Mouse (Mus musculus): Measurements from ENCODE around the gene Hivep3. TPM values are rescaled to one million over a fixed set of nuclear protein-coding genes. Genes with fewer than 3 reads are reported as not detected.

Hivep3 gene
- polyA plus RNA-seq, 1 experiment, result 1.4 TPM

DNA sequence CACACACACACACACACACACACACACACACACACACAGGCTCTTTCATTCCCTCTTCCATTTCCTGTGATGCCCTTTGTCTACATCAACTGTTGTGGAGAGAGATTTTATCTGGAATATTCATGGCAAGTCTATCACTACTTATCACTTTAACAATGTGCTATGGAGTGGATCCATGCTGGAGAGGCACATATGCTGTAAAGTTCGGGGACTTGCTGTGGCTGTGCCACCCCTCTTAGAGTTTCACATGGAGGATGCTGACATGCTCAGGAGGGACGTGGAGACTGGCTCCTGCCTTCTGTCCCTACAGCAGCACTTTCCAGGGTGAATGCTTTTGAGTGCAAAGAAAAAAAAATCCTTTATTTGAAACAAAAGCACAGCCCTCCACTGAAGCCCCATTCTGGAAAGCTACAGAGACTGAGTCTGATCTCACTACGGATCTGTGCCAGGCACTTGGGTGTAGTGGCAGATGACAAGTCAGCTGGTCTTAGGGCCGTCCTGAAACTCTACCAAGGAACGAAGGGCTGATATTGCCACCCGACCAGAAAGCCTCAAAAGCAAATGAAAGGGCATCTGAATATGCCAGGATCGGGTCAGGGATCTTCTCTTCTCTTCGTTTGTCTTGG lies 143.1 kb downstream of the Hivep3 start:
- peaks cover 9% of the 10 kb centered on the region for H3K27me3 ChIP-seq (ENCODE audit: control insufficient read depth, insufficient read depth, insufficient read length)
- H3ac ChIP-seq (ENCODE audit: control insufficient read depth, insufficient read length, low read depth), result no peak overlapping the region
- H3K4me3 ChIP-seq (ENCODE audit: insufficient read depth, poor library complexity, severe bottlenecking), result no peak overlapping the region
- no peaks in the 10 kb centered on the region for H3K79me3 ChIP-seq (ENCODE audit: low read depth)
- H3K79me2 ChIP-seq (ENCODE audit: control insufficient read depth, insufficient read depth), result no peaks in the 10 kb centered on the region
- H3K36me3 ChIP-seq (ENCODE audit: control insufficient read depth, insufficient read depth), result no peaks in the 10 kb centered on the region
- TF ChIP-seq MAX (IDR thresholded peaks at IDR 0.05) (no peak), FOSL1 (IDR thresholded peaks at IDR 0.05; ENCODE audit: insufficient read depth, low read length, poor library complexity, severe bottlenecking) (no peak), USF1 (IDR thresholded peaks at IDR 0.05; ENCODE audit: low read depth) (no peak), MYOD1 (IDR thresholded peaks at IDR 0.05; ENCODE audit: control insufficient read depth, insufficient read length, low read depth) (no peak), CTCF (IDR thresholded peaks at IDR 0.05; ENCODE audit: control insufficient read depth, insufficient read depth, insufficient read length) (no peak)

DNA sequence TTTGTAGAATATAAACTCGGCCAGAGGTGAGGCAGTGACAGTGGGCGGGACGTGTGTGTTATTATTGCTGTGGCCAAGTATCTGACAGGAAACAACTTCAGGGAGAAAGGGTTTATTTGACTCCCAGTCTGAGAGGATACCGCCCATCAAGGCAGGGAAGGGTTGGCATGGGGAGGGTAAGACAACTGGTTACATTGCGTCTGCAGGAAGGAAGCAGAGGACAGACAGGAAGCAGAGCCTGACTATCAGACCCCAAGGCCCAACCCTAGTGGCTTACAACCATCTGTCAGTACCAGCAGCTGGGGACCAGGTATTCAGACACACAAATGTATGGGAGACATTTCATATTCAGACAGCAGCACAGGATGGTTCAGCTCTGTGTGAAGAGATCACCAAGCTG lies 144.6 kb downstream of the Hivep3 start:
- Histone ChIP-seq H3K4me3 (ENCODE audit: insufficient read depth, poor library complexity, severe bottlenecking) (no peak overlapping the region), H3ac (ENCODE audit: control insufficient read depth, insufficient read length, low read depth) (no peak overlapping the region), H3K36me3 (ENCODE audit: control insufficient read depth, insufficient read depth) (no peaks in the 10 kb centered on the region), H3K79me3 (ENCODE audit: low read depth) (no peaks in the 10 kb centered on the region), H3K79me2 (ENCODE audit: control insufficient read depth, insufficient read depth) (no peaks in the 10 kb centered on the region), H3K27me3 (ENCODE audit: control insufficient read depth, insufficient read depth, insufficient read length) (peaks cover 16% of the 10 kb centered on the region)
- TF ChIP-seq MAX (IDR thresholded peaks at IDR 0.05) (no peak), MYOD1 (IDR thresholded peaks at IDR 0.05; ENCODE audit: control insufficient read depth, insufficient read length, low read depth) (no peak), USF1 (IDR thresholded peaks at IDR 0.05; ENCODE audit: low read depth) (no peak), CEBPB (IDR thresholded peaks at IDR 0.05; ENCODE audit: low read depth) (no peak), CTCF (IDR thresholded peaks at IDR 0.05; ENCODE audit: control insufficient read depth, insufficient read depth, insufficient read length) (no peak), FOSL1 (IDR thresholded peaks at IDR 0.05; ENCODE audit: insufficient read depth, low read length, poor library complexity, severe bottlenecking) (no peak), MYOG (IDR thresholded peaks at IDR 0.05; ENCODE audit: control insufficient read depth, extremely low read depth, insufficient read length) (no peak)

DNA sequence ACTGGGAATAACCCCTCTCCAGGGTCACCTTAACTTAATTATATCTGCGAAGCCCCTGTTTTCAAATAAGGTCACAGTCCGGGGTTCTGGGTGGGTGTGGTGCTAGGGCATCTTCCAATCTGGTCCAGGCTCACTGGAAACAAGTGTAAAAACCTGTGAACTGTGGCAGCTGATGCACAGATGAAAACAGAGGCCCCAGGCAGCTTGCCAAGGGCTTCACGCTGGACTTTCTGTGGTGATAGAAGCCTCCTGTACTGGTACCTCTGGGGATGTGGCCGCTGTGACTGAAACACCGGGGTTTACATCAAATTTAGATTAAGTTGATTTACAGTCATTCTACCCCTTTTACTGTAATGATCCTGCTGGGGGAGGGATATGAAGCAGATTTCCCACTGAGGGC lies 146.1 kb downstream of the Hivep3 start:
- H3ac ChIP-seq (ENCODE audit: control insufficient read depth, insufficient read length, low read depth), result no peak overlapping the region
- peaks cover 16% of the 10 kb centered on the region for H3K27me3 ChIP-seq (ENCODE audit: control insufficient read depth, insufficient read depth, insufficient read length)
- no peak overlapping the region for H3K4me3 ChIP-seq (ENCODE audit: insufficient read depth, poor library complexity, severe bottlenecking)
- H3K79me3 ChIP-seq (ENCODE audit: low read depth), result no peaks in the 10 kb centered on the region
- H3K79me2 ChIP-seq (ENCODE audit: control insufficient read depth, insufficient read depth), result no peaks in the 10 kb centered on the region
- H3K36me3 ChIP-seq (ENCODE audit: control insufficient read depth, insufficient read depth), result no peaks in the 10 kb centered on the region
- TF ChIP-seq CEBPB (IDR thresholded peaks at IDR 0.05; ENCODE audit: low read depth) (no peak), MAX (IDR thresholded peaks at IDR 0.05) (no peak), MYOD1 (IDR thresholded peaks at IDR 0.05; ENCODE audit: control insufficient read depth, insufficient read length, low read depth) (no peak), CTCF (IDR thresholded peaks at IDR 0.05; ENCODE audit: control insufficient read depth, insufficient read depth, insufficient read length) (no peak), MYOG (IDR thresholded peaks at IDR 0.05; ENCODE audit: control insufficient read depth, extremely low read depth, insufficient read length) (no peak), USF1 (IDR thresholded peaks at IDR 0.05; ENCODE audit: low read depth) (no peak), FOSL1 (IDR thresholded peaks at IDR 0.05; ENCODE audit: insufficient read depth, low read length, poor library complexity, severe bottlenecking) (no peak)

DNA sequence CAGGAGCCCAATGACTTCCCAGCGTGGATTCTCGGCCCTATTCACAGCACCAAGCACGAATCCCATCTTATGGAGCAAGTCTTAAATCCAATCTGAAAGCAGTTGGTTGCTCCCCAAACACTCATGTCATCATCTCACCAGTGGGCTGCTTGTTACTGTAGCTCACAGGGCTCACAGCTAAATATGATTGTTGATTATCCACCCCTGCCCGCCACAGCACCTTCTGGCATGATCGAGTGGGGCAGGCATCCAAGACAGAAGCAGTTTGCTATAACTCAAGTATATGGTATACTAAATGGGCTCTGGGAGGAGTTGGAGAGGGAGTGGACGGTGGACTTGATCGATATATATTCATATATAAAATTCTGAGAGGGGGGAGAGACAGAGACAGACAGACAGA lies 146.7 kb downstream of the Hivep3 start:
- TF ChIP-seq FOSL1 (IDR thresholded peaks at IDR 0.05; ENCODE audit: insufficient read depth, low read length, poor library complexity, severe bottlenecking), result no peak
- TF ChIP-seq CTCF (IDR thresholded peaks at IDR 0.05; ENCODE audit: control insufficient read depth, insufficient read depth, insufficient read length), result no peak
- TF ChIP-seq MAX (IDR thresholded peaks at IDR 0.05), result no peak
- TF ChIP-seq MYOD1 (IDR thresholded peaks at IDR 0.05; ENCODE audit: control insufficient read depth, insufficient read length, low read depth), result no peak
- no peak for TF ChIP-seq USF1 (IDR thresholded peaks at IDR 0.05; ENCODE audit: low read depth)
- no peak for TF ChIP-seq CEBPB (IDR thresholded peaks at IDR 0.05; ENCODE audit: low read depth)
- no peak for TF ChIP-seq MYOG (IDR thresholded peaks at IDR 0.05; ENCODE audit: control insufficient read depth, extremely low read depth, insufficient read length)
- no peaks in the 10 kb centered on the region for H3K79me2 ChIP-seq (ENCODE audit: control insufficient read depth, insufficient read depth)
- no peak overlapping the region for H3K4me3 ChIP-seq (ENCODE audit: insufficient read depth, poor library complexity, severe bottlenecking)
- no peak overlapping the region for H3ac ChIP-seq (ENCODE audit: control insufficient read depth, insufficient read length, low read depth)
- no peaks in the 10 kb centered on the region for H3K36me3 ChIP-seq (ENCODE audit: control insufficient read depth, insufficient read depth)
- H3K79me3 ChIP-seq (ENCODE audit: low read depth), result no peaks in the 10 kb centered on the region
- H3K27me3 ChIP-seq (ENCODE audit: control insufficient read depth, insufficient read depth, insufficient read length), result peaks cover 16% of the 10 kb centered on the region

DNA sequence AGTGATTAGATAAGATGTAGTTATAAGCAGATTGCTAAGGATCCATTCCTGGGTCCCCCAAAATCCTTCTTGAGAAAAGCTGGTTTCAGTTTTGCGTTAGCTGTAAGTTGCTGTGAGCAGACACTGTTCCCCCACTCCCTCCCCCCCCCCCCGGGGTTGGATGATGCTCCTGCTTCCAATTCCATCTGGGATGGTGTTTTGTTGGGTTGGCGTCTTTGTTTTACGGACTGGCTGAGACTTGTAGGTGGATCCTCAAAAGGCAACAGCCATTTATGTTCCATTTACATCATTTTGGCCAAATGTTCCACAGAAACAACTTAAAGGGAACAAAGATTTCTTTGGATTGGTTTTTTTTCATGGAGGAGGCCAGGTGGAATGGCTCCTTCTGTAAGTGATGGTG lies 147.7 kb downstream of the Hivep3 start:
- TF ChIP-seq FOSL1 (IDR thresholded peaks at IDR 0.05; ENCODE audit: insufficient read depth, low read length, poor library complexity, severe bottlenecking), result no peak
- TF ChIP-seq CTCF (IDR thresholded peaks at IDR 0.05; ENCODE audit: control insufficient read depth, insufficient read depth, insufficient read length), result no peak
- no peak for TF ChIP-seq MAX (IDR thresholded peaks at IDR 0.05)
- no peak for TF ChIP-seq USF1 (IDR thresholded peaks at IDR 0.05; ENCODE audit: low read depth)
- TF ChIP-seq CEBPB (IDR thresholded peaks at IDR 0.05; ENCODE audit: low read depth), result no peak
- no peak for TF ChIP-seq MYOD1 (IDR thresholded peaks at IDR 0.05; ENCODE audit: control insufficient read depth, insufficient read length, low read depth)
- no peak for TF ChIP-seq MYOG (IDR thresholded peaks at IDR 0.05; ENCODE audit: control insufficient read depth, extremely low read depth, insufficient read length)
- Histone ChIP-seq H3K79me2 (ENCODE audit: control insufficient read depth, insufficient read depth) (no peaks in the 10 kb centered on the region), H3K79me3 (ENCODE audit: low read depth) (no peaks in the 10 kb centered on the region), H3K27me3 (ENCODE audit: control insufficient read depth, insufficient read depth, insufficient read length) (peaks cover 16% of the 10 kb centered on the region), H3K4me3 (ENCODE audit: insufficient read depth, poor library complexity, severe bottlenecking) (no peak overlapping the region), H3K36me3 (ENCODE audit: control insufficient read depth, insufficient read depth) (no peaks in the 10 kb centered on the region), H3ac (ENCODE audit: control insufficient read depth, insufficient read length, low read depth) (no peak overlapping the region)

DNA sequence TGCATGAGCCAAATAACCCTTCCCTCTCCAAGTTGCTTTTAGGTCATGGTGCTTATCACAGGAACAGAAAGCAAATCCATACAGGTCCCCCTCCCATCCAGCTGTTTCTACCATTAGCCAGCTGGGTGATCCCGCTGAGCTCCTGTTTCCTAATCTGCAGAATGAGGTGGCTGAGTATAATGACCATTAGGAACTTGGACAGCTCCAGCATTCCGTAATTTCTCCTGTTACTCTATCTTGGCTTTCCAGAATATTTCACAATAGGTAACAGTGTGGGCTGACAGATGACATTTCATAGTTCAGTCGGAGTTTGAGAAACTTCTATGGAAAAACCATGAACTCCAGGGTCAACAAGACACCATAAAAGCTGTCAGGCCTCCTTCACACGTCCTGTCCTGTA lies 148.8 kb downstream of the Hivep3 start:
- no peak overlapping the region for H3K4me3 ChIP-seq (ENCODE audit: insufficient read depth, poor library complexity, severe bottlenecking)
- TF ChIP-seq FOSL1 (IDR thresholded peaks at IDR 0.05; ENCODE audit: insufficient read depth, low read length, poor library complexity, severe bottlenecking) (no peak), USF1 (IDR thresholded peaks at IDR 0.05; ENCODE audit: low read depth) (no peak), MYOD1 (IDR thresholded peaks at IDR 0.05; ENCODE audit: control insufficient read depth, insufficient read length, low read depth) (no peak), MAX (IDR thresholded peaks at IDR 0.05) (no peak), CEBPB (IDR thresholded peaks at IDR 0.05; ENCODE audit: low read depth) (no peak), CTCF (IDR thresholded peaks at IDR 0.05; ENCODE audit: control insufficient read depth, insufficient read depth, insufficient read length) (no peak), MYOG (IDR thresholded peaks at IDR 0.05; ENCODE audit: control insufficient read depth, extremely low read depth, insufficient read length) (no peak)
- no peak overlapping the region for H3ac ChIP-seq (ENCODE audit: control insufficient read depth, insufficient read length, low read depth)
- no peaks in the 10 kb centered on the region for H3K79me2 ChIP-seq (ENCODE audit: control insufficient read depth, insufficient read depth)
- H3K79me3 ChIP-seq (ENCODE audit: low read depth), result no peaks in the 10 kb centered on the region
- H3K36me3 ChIP-seq (ENCODE audit: control insufficient read depth, insufficient read depth), result no peaks in the 10 kb centered on the region
- peaks cover 16% of the 10 kb centered on the region for H3K27me3 ChIP-seq (ENCODE audit: control insufficient read depth, insufficient read depth, insufficient read length)
